Mouse (Mus musculus): Measurements from ENCODE around the gene Rbpj. TPM values are rescaled to one million over a fixed set of nuclear protein-coding genes. Genes with fewer than 3 reads are reported as not detected.

Rbpj gene
- polyA plus RNA-seq (2015; fragmentation: Nextera tagmentation; extraction: Ambion mirVana): 14.0 and 15.4 TPM in 2 replicates

DNA sequence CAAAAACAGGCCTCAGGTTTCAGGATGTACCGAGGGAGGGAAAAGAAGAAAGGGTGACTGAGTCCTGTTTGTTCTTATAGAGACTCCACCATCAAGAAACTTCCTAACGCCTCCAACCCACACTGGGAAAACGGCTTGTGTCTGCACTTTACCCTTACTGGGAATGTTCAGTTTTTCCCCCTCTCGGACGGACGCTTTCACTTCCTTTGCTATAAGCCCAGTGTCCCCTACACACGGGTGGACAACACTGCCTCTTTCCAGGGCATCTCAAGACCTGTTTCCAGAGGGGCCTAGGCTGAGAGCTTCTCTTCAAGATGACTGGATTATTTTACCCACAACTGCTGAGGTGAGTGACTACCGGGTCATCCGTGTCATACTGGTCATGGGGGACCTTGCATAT lies at the start of gene Rbpj:
Gene Rbpj, plus strand, starts transcription at position 270 of the 400 bp plus-strand sequence.

Other genes with a start within 250 kb of the Rbpj start
- 63.3 and 67.0 TPM in 2 replicates for gene Smim20, start 199.1 kb upstream of the Rbpj start, polyA plus RNA-seq (2015; fragmentation: Nextera tagmentation; extraction: Ambion mirVana)
- 0.29 and 0.44 TPM in 2 replicates for gene Cckar, start 241.6 kb downstream of the Rbpj start, polyA plus RNA-seq (2015; fragmentation: Nextera tagmentation; extraction: Ambion mirVana)

All from spleen, postnatal 0 days (tissue).